Mouse (Mus musculus): ENCODE data around the gene Aqp12.

Gene Aqp12

DNA sequence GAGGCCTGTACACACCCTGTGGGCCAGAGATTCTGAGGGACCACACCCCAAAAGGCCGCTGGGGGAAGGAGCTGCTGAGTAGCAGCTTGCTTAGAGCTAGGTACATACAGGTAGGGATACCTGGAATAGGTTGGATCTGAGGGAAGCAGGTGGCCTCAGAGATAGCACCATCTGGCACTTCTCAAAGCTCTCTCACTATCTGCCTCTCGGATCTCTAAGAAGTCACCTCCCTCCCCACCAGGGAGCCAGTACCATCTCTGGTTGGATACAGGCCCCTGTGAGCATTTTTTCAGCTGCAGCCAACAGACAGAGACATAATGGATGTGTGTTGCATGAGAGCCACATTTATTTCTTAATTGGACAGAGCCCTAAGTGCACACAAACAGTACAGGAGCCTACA is 9.0 kb downstream of the Aqp12 start:
- no peak for DNase-seq

DNA sequence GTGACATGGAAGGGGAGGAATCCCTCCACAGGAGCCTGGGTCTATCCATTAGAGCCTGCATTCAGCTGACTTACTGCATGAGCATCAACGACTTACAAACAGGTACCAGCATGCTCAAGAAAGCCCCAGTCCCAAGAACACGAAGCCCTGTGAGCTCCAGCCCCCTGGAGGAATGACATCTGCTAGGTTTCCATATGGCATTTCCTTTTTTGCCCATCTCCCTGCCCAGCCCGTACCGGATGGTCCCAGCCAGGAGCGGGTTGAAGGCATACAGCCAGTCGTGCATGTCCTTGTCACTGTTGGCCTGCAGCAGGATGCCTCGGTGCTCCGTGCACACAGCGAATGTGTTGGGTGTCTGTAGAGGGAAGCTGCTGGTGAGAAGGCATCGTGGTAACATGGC is 12.6 kb downstream of the Aqp12 start:
- DNase-seq = no peak

DNA sequence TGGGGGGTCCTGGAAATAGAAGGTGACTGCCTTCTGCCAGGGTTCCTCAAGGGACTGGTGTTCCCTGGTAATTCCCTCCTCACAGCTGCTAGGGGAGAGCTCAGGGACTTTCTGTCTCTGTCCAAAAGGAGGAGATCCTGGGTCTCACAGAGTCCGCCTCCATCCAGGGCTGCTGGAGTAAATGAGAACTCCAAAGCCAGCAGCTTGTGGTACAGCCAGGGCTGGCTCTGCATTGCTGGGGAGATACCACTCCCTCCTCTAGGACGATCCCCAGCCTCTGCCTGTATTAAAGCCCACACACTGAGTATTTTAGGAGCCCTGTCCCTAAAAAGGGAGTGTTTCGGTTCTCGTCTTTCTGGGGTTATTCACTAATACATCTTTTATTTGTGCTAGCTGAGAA is 14.5 kb downstream of the Aqp12 start:
- no peak for DNase-seq

DNA sequence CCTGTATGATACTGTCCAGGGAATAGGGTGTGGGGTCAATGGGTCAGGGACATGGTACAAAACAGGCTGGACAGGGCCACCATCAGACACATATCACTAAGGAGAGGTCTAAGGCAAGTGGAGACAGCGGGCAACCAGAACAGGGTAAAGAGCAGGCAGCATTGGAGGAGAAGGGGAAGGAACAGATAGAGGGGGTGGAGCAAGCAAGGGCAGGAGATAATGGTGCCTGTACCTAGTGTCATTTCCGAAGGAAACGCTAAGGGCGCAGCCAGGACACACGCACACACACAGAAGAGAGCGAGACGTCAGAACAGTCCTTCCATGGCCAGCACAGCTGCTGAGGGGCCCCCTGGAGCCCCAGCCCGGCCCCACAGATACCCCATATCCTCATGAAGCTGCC is 20.5 kb downstream of the Aqp12 start:
- no peak for DNase-seq

DNA sequence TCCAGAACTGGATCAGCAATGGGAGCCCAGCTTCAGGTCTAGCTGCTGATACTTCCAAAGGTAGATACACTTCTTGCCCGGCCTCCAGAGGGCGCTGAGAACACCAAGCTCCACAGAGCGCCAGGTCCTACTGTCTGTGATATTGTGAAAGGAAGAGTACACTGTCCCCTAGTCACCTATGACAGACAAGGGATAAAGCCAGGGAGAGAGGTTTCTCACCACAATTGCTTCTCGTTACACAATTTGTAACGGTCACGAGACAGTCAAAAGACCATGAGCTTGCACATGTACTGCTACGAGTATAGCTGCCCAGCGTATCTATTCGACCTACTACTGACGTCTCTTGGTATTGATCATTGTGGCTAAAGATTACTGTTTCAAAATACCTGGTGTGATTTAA is 23.3 kb downstream of the Aqp12 start:
- no peak for DNase-seq

DNA sequence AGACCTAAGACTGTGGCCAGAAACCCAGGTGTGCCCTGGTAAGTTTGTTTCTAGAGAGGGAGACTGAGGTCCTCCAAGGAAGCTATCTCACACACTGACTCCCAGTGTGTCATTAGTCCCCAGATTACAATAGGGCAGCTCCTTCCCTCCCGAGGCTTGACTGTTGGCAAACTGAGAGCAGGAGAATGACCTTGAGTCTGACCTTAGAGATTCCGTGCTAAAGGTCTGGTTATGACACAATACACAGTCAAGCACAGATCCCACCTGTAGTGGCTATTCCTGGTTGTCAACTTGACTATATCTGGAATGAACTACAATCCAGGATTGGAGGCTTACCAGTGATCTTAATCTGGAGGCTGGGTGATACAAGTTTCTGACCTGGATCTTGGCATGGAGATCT is 23.9 kb downstream of the Aqp12 start:
- DNase-seq = no peak

DNA sequence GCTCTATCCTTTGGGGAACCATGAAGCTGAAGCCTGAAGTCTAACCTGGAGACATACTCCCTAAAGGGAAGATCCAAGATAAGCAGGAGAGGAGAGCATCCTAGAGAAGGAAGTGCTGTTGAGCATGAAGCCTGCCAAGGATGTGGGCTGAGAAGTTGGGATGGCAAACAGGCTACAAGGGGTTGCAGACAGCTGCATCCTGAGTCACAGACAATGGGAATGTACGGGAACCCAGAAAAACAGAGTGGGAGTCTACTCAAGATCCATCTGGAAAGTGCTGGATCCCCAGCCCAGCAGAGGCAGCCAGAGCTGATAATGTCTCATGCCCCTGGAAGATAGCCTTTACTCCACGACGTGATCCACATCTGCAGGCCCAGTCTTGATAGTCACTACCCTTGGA is 25.1 kb downstream of the Aqp12 start:
- no peak for DNase-seq

DNA sequence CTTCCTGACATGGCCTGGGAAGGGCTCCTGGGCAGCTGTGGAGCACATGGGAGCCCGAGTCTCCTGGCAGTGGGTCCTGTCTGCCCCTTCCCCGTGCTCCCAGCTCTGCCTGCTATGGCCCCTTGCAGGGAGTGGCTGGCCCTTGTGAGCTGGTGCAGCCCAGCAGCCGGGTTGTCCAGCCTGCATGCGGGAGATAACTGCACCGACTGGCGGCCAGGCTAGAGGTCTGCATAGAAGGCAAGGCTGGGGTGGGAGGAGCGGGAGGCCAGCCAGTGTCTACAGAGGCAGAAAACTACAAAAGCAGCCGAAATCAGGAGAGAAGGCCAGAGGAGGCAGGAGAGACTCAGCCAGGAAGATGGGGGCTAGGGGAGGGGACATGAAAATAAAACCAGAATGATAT is 27.9 kb downstream of the Aqp12 start:
- no peak for DNase-seq

DNA sequence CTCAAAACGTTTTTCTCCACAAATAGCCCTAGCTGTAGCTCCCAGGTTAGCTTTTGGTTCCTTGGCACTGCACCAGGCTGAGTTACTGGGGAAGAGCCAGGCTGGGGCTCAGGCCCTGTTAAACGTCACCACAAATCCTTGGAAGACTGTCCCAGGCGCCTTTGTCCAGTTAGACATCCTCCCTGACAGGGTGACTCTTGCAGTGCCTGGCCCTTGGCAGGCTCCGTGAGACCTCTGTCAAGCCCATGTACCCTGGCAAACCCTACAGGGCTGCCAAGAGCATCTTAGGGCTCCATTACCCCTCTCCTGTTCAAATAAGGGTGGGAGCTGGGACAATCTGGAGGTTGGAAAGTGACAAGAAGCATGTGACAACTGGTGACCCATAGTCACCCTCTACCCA is 29.8 kb downstream of the Aqp12 start:
- no peak for DNase-seq

DNA sequence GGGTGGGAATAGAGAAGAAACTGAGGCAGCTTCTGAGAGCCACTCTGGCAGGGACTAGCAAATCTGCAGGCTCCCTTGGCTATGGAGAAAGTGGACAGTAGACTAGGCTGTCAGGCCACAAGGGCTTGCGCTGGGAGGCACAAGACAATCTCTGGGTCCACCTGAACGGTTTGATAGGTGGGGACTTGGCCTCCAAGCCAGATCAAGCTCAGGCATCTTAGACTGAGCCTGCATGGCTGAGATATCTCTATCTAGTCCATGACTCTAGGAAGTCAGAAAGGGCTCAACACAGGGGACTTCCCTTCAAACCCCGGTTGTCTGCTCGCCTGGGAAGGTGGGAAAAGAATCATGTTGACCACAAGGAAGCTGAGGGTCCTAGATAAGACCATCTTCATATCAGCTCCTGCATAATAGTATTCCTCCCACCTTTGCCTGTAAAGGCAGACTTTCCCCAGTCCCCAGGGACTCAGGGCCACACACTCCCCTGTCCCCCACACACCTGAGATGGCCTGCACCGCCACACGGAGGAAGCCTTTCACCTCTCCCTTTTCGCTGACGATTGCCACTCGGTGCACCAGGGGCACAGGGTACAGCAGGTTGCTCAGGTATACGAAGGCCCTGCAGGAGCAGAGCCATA is 40.1 kb downstream of the Aqp12 start:
- DNase-seq = no peak

DNA sequence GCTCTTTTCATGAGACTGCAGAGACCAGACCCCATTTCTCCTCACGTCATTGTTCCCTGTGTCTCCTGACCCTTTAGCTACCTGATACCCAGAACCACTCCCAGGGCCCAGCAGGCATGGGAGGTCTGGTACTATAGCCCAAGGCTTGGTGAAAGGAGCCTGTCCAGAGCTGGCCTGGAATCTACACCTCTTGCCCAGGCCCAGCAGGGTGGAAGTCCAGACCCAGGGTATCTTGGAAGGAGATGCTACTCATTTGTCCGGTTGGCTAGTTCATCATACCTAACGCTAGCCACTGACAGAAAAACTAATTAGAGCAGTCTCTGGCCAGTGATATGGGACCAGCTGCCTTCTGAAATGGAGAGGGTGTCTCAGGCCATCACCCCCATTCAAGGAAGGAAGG is 43.9 kb downstream of the Aqp12 start:
- no peak for DNase-seq

DNA sequence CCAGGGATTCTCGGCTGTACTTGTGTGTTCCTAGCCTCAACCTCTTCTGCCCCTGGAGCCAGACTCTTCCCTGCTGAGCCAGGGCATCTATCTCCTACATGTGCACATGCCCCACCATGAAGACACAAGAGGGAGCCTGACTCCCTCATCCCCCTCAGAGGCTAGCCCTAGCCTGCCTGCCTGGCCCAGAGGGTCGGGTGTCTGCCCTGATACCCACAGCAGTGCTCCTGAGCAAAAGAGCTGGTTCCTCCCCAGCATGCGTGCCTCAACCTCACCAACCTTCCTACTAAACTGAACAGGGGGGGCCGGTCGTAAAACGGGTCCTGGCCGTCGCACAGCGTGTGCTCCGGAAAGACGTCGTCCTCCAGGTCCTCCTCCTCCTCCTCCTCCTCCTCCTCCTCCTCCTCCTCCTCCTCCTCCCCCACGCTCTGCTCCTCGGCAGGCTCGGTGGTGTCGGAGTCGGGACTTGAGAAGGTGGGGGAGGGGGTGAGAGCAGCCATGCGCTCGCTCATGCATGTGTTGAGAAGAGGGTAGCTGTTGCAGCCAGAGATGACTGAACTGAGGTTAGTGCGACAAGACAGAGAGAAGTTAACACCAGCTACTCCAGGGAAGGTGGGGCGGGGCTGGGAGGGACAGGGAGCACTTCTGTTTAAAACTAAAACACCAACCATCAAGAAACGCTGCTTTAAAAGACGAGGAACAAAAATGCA is 45.1 kb downstream of the Aqp12 start:
- peak; percentile 16 for DNase-seq
